Mouse (Mus musculus) MEL (cell line): ENCODE measurements at regions not wholly inside any gene's neighbourhood (a gene's known extent, or its start where the extent isn't known, plus 50 kb on each side); places are given as distances from the start of the nearest gene placed in this dataset.

Experiments used
- DNase-seq: peaks from one replicate; pipeline ENCODE4 v3.0.0; 2011; ENCODE audit warnings: low read depth, low spot score
- H3K27ac ChIP-seq: 2 replicates; pipeline ENCODE4 v1.5.1; 2012; ENCODE audit warnings: low read depth, mild to moderate bottlenecking, control low read depth, low read length, moderate library complexity; ENCODE audit not compliant: control insufficient read depth
- H3K27me3 ChIP-seq, 2 experiments: fragments of 150-350 bp in 1 of 2; sonication (generic) in 1 of 2; 2 replicates each; pipeline ENCODE4 v1.6.1; 2012; ENCODE audit warnings: low read length in 2 of 2, mild to moderate bottlenecking in 2 of 2, improper control_type of control experiment in 1 of 2, moderate library complexity in 1 of 2; ENCODE audit not compliant: insufficient read depth in 2 of 2, control insufficient read depth in 1 of 2
- H3K36me3 ChIP-seq, 2 experiments: 2 replicates each; pipeline ENCODE4 v1.6.1; 2012 to 2014; ENCODE audit warnings: low read length in 2 of 2, improper control_type of control experiment in 1 of 2, inconsistent platforms in 1 of 2, mild to moderate bottlenecking in 1 of 2; ENCODE audit not compliant: insufficient read depth in 2 of 2, control insufficient read depth in 1 of 2
- H3K4me1 ChIP-seq, 2 experiments: fragments of 150-350 bp in 1 of 2; sonication (generic) in 1 of 2; 2 replicates each; pipeline ENCODE4 v1.6.1; 2012; ENCODE audit warnings: low read length in 2 of 2, improper control_type of control experiment in 1 of 2, mild to moderate bottlenecking in 1 of 2; ENCODE audit not compliant: insufficient read depth in 2 of 2, control insufficient read depth in 1 of 2
- H3K4me3 ChIP-seq, 2 experiments: fragments of 150-350 bp in 1 of 2; sonication (generic) in 1 of 2; 2 replicates each; pipeline ENCODE4 v1.5.1; 2012; ENCODE audit warnings: low read depth in 2 of 2, low read length in 2 of 2, mild to moderate bottlenecking in 2 of 2, moderate library complexity in 2 of 2, control low read depth in 1 of 2, improper control_type of control experiment in 1 of 2; ENCODE audit not compliant: control insufficient read depth in 1 of 2, insufficient read depth in 1 of 2
- H3K79me2 ChIP-seq: 2 replicates; pipeline ENCODE4 v1.6.1; 2012; ENCODE audit warnings: mild to moderate bottlenecking, low read length, moderate library complexity; ENCODE audit not compliant: control insufficient read depth, poor library complexity, insufficient read depth
- H3K9ac ChIP-seq: 2 replicates; pipeline ENCODE4 v1.6.1; 2012; ENCODE audit warnings: low read depth, mild to moderate bottlenecking, control low read depth, low read length, moderate library complexity; ENCODE audit not compliant: control insufficient read depth, poor library complexity, severe bottlenecking
- H3K9me3 ChIP-seq: fragments of 150-350 bp; sonication (generic); replicated peaks from 2 replicates; pipeline ENCODE4 v1.6.1; 2012; ENCODE audit warnings: mild to moderate bottlenecking, low read length, improper control_type of control experiment, moderate library complexity; ENCODE audit not compliant: insufficient read depth
- CHD2 ChIP-seq: IDR thresholded peaks from 2 replicates; pipeline ENCODE4 v1.6.1; 2011; ENCODE audit warnings: low read length, improper control_type of control experiment
- ELF1 ChIP-seq: IDR thresholded peaks from 2 replicates; pipeline ENCODE4 v1.6.1; 2014; ENCODE audit warnings: low read depth, mild to moderate bottlenecking, inconsistent platforms, low read length, improper control_type of control experiment, moderate library complexity
- GATA1 ChIP-seq: IDR thresholded peaks from 2 replicates; pipeline ENCODE4 v1.6.1; 2011; ENCODE audit warnings: low read depth, low read length, improper control_type of control experiment
- HCFC1 ChIP-seq: IDR thresholded peaks from 2 replicates; pipeline ENCODE4 v1.6.1; 2012; ENCODE audit warnings: low read depth, mild to moderate bottlenecking, inconsistent platforms, low read length, improper control_type of control experiment, moderate library complexity
- KAT2A ChIP-seq: conservative IDR thresholded peaks from 2 replicates; pipeline ENCODE4 v1.6.1; 2012; ENCODE audit warnings: low read depth, low read length, improper control_type of control experiment, inconsistent platforms
- MYB ChIP-seq: IDR thresholded peaks from 2 replicates; pipeline ENCODE4 v1.6.1; 2011; ENCODE audit warnings: mild to moderate bottlenecking, low read depth, low read length, improper control_type of control experiment
- SMC3 ChIP-seq: IDR thresholded peaks from 2 replicates; pipeline ENCODE4 v1.6.1; 2011; ENCODE audit warnings: low read depth, low read length, improper control_type of control experiment
- TAL1 ChIP-seq: IDR thresholded peaks from 2 replicates; pipeline ENCODE4 v1.6.1; 2012; ENCODE audit warnings: mild to moderate bottlenecking, inconsistent platforms, low read length, moderate library complexity, mixed read lengths
- ZC3H11A ChIP-seq: IDR thresholded peaks from 2 replicates; pipeline ENCODE4 v1.6.1; 2012; ENCODE audit warnings: low read depth, mild to moderate bottlenecking, inconsistent platforms, low read length, improper control_type of control experiment

- Histone ChIP-seq H3K27ac (no peak overlapping the region), H3K27me3 (no peaks in the 10 kb centered on the region), H3K9ac (no peak overlapping the region), H3K4me3 (no peak overlapping the region), H3K36me3 (no peaks in the 10 kb centered on the region), H3K9me3 (no peaks in the 10 kb centered on the region), H3K4me1 (no peaks in the 10 kb centered on the region), H3K79me2 (no peaks in the 10 kb centered on the region)
- TF ChIP-seq KAT2A, result no peak
- no peak for TF ChIP-seq HCFC1
- TF ChIP-seq ELF1, result no peak
- TF ChIP-seq CHD2, result no peak
- no peak for TF ChIP-seq MYB
- TF ChIP-seq GATA1, result no peak
- no peak for TF ChIP-seq ZC3H11A
- TF ChIP-seq TAL1, result no peak
- TF ChIP-seq SMC3, result no peak
- DNase-seq, result no peak
Measured at GRCm38 (mm10) chr19:35438074-35438473, 515.9 kb downstream of the Kif20b start.
